Mouse (Mus musculus): ENCODE measurements at regions not wholly inside any gene's neighbourhood (a gene's known extent, or its start where the extent isn't known, plus 50 kb on each side); places are given as distances from the start of the nearest gene placed in this dataset.

GRCm38 (mm10) chr5:120043786-120044185, 72.5 kb upstream of the Rbm19 start:
- H3K4me1 ChIP-seq (ENCODE audit: control insufficient read depth, insufficient read depth, low read length): no peaks in the 10 kb centered on the region
- TF ChIP-seq CTCF (IDR thresholded peaks at IDR 0.05; ENCODE audit: insufficient read depth, low read length) (no peak), POLR2A (IDR thresholded peaks at IDR 0.05; ENCODE audit: borderline replicate concordance, extremely low read depth, low read depth, low read length) (no peak)
- no peak overlapping the region for H3K4me3 ChIP-seq (replicated peaks; ENCODE audit: extremely low read depth, low read depth, low read length)
- DNase-seq: no peak
- 83% methylated on average over 4 of the region's 4 CpGs for WGBS

GRCm38 (mm10) chr5:120049063-120049781, 67.0 kb upstream of the Rbm19 start:
- no peak for DNase-seq
- 88% methylated on average over 7 of the region's 7 CpGs for WGBS
- no peak overlapping the region for H3K4me3 ChIP-seq (replicated peaks; ENCODE audit: extremely low read depth, low read depth, low read length)
- H3K4me1 ChIP-seq (ENCODE audit: control insufficient read depth, insufficient read depth, low read length): no peaks in the 10 kb centered on the region
- no peak for TF ChIP-seq POLR2A (IDR thresholded peaks at IDR 0.05; ENCODE audit: borderline replicate concordance, extremely low read depth, low read depth, low read length)
- no peak for TF ChIP-seq CTCF (IDR thresholded peaks at IDR 0.05; ENCODE audit: insufficient read depth, low read length)

- Histone ChIP-seq H3K4me3 (replicated peaks; ENCODE audit: extremely low read depth, low read depth, low read length) (no peak overlapping the region), H3K4me1 (ENCODE audit: control insufficient read depth, insufficient read depth, low read length) (no peaks in the 10 kb centered on the region)
- no peak for DNase-seq
- TF ChIP-seq CTCF (IDR thresholded peaks at IDR 0.05; ENCODE audit: insufficient read depth, low read length): no peak
- 89% methylated on average over 8 of the region's 8 CpGs for WGBS
These were observed 65.4 kb upstream of the Rbm19 start for GRCm38 (mm10) chr5:120050728-120051436.

GRCm38 (mm10) chr5:120054498-120055167, 61.6 kb upstream of the Rbm19 start:
- H3K4me3 ChIP-seq (replicated peaks; ENCODE audit: extremely low read depth, low read depth, low read length): no peak overlapping the region
- no peak for DNase-seq
- 58% methylated on average over 5 of the region's 5 CpGs for WGBS
- no peaks in the 10 kb centered on the region for H3K4me1 ChIP-seq (ENCODE audit: control insufficient read depth, insufficient read depth, low read length)
- TF ChIP-seq POLR2A (IDR thresholded peaks at IDR 0.05; ENCODE audit: borderline replicate concordance, extremely low read depth, low read depth, low read length) (no peak), CTCF (IDR thresholded peaks at IDR 0.05; ENCODE audit: insufficient read depth, low read length) (no peak)

Measured in lung, adult 2 months (tissue).